Mouse (Mus musculus) CH12.LX (cell line): ENCODE measurements around the gene Col6a2. TPM values are rescaled to one million over a fixed set of nuclear protein-coding genes. Genes with fewer than 3 reads are reported as not detected.

Experiments used
- DNase-seq: peaks from one replicate; pipeline ENCODE4 v3.0.0-alpha.2; 2013; ENCODE audit errors: extremely low read depth
- H3K27ac ChIP-seq: 2 replicates; pipeline ENCODE4 v1.5.1; 2012; ENCODE audit warnings: low read depth, mild to moderate bottlenecking, control low read depth, moderate library complexity; ENCODE audit not compliant: insufficient read depth
- H3K27me3 ChIP-seq: replicated peaks from 2 replicates; pipeline ENCODE3; 2012; ENCODE audit warnings: inconsistent platforms
- H3K36me3 ChIP-seq, 2 experiments: replicated peaks in 1 of 2; 2 replicates each; pipeline versions ENCODE3 to v1.6.1; 2012; ENCODE audit warnings: inconsistent platforms in 1 of 2, low read length in 1 of 2, mild to moderate bottlenecking in 1 of 2, mixed read lengths in 1 of 2, moderate library complexity in 1 of 2; ENCODE audit not compliant: control insufficient read depth in 1 of 2, insufficient read depth in 1 of 2
- H3K4me1 ChIP-seq, 2 experiments: 2 replicates each; pipeline ENCODE4 v1.6.1; 2012; ENCODE audit warnings: inconsistent platforms in 1 of 2, moderate library complexity in 1 of 2; ENCODE audit not compliant: insufficient read depth in 2 of 2, control insufficient read depth in 1 of 2
- H3K4me2 ChIP-seq: 2 replicates; pipeline ENCODE4 v1.6.1; 2012; ENCODE audit warnings: low read depth, mild to moderate bottlenecking, control low read depth; ENCODE audit not compliant: poor library complexity, insufficient read depth, severe bottlenecking
- H3K4me3 ChIP-seq, 3 experiments: fragments of 150-350 bp in 1 of 3; sonication (generic) in 1 of 3; replicated peaks in 1 of 3; 2 replicates each; pipeline versions ENCODE3 to v1.5.1; 2011 to 2012; ENCODE audit warnings: low read depth in 2 of 3, low read length in 2 of 3, mild to moderate bottlenecking in 2 of 3, moderate library complexity in 2 of 3, control low read depth in 1 of 3, improper control_type of control experiment in 1 of 3, inconsistent platforms in 1 of 3, mixed read lengths in 1 of 3; ENCODE audit not compliant: poor library complexity in 1 of 3
- H3K79me2 ChIP-seq: replicated peaks from 2 replicates; pipeline ENCODE4 v1.6.1; 2012; ENCODE audit warnings: mild to moderate bottlenecking, moderate library complexity; ENCODE audit not compliant: control insufficient read depth, poor library complexity, insufficient read depth, severe bottlenecking; ENCODE audit errors: extremely low read depth
- H3K9ac ChIP-seq: 2 replicates; pipeline ENCODE4 v1.6.1; 2012; ENCODE audit warnings: low read depth, mild to moderate bottlenecking, control low read depth, moderate library complexity; ENCODE audit not compliant: insufficient read depth
- H3K9me3 ChIP-seq: replicated peaks from 2 replicates; pipeline ENCODE3; 2012; ENCODE audit warnings: low read length, inconsistent platforms, mixed read lengths
- BHLHE40 ChIP-seq: IDR thresholded peaks from 2 replicates; pipeline ENCODE4 v1.6.1; 2011; ENCODE audit warnings: mild to moderate bottlenecking, low read depth, low read length, improper control_type of control experiment
- CHD2 ChIP-seq: IDR thresholded peaks from 2 replicates; pipeline ENCODE4 v1.6.1; 2011; ENCODE audit warnings: low read length, improper control_type of control experiment
- E2F4 ChIP-seq: IDR thresholded peaks from 2 replicates; pipeline ENCODE4 v1.6.1; 2011; ENCODE audit warnings: low read depth, low read length, improper control_type of control experiment; ENCODE audit not compliant: insufficient replicate concordance
- ELF1 ChIP-seq: IDR thresholded peaks from 2 replicates; pipeline ENCODE4 v1.6.1; 2014; ENCODE audit warnings: low read depth, mild to moderate bottlenecking, inconsistent platforms, low read length, improper control_type of control experiment
- HCFC1 ChIP-seq: IDR thresholded peaks from 2 replicates; pipeline ENCODE4 v1.6.1; 2012; ENCODE audit warnings: low read depth, mild to moderate bottlenecking, inconsistent platforms, low read length, improper control_type of control experiment
- IRF4 ChIP-seq: IDR thresholded peaks from 2 replicates; pipeline ENCODE4 v1.6.1; 2014; ENCODE audit warnings: low read depth, mild to moderate bottlenecking, inconsistent platforms, low read length, improper control_type of control experiment
- JUN ChIP-seq: IDR thresholded peaks from 2 replicates; pipeline ENCODE4 v1.6.1; 2011; ENCODE audit warnings: low read depth, mild to moderate bottlenecking, low read length, improper control_type of control experiment, moderate library complexity; ENCODE audit not compliant: insufficient read depth
- JUND ChIP-seq: conservative IDR thresholded peaks from 2 replicates; pipeline ENCODE4 v1.6.1; 2011; ENCODE audit warnings: low read depth, low read length, improper control_type of control experiment
- KAT2A ChIP-seq: IDR thresholded peaks from 2 replicates; pipeline ENCODE4 v1.6.1; 2012; ENCODE audit warnings: low read length, improper control_type of control experiment, inconsistent platforms; ENCODE audit not compliant: insufficient replicate concordance
- MAZ ChIP-seq: IDR thresholded peaks from 2 replicates; pipeline ENCODE4 v1.6.1; 2012; ENCODE audit warnings: low read depth, mild to moderate bottlenecking, inconsistent platforms, low read length, improper control_type of control experiment, moderate library complexity
- MEF2A ChIP-seq: IDR thresholded peaks from 2 replicates; pipeline ENCODE4 v1.6.1; 2014; ENCODE audit warnings: low read depth, mild to moderate bottlenecking, inconsistent platforms, low read length, improper control_type of control experiment, borderline replicate concordance
- MYC ChIP-seq: IDR thresholded peaks from 2 replicates; pipeline ENCODE4 v1.6.1; 2011; ENCODE audit warnings: low read depth, mild to moderate bottlenecking, improper control_type of control experiment, low read length
- PAX5 ChIP-seq: IDR thresholded peaks from 2 replicates; pipeline ENCODE4 v1.6.1; 2012; ENCODE audit warnings: low read length, inconsistent platforms, mixed read lengths
- POLR2A ChIP-seq: IDR thresholded peaks from 2 replicates; pipeline ENCODE4 v1.6.1; 2011; ENCODE audit warnings: low read depth, mild to moderate bottlenecking, improper control_type of control experiment, low read length
- POLR2AphosphoS2 ChIP-seq: IDR thresholded peaks from 2 replicates; pipeline ENCODE4 v1.6.1; 2011; ENCODE audit warnings: low read depth, low read length, improper control_type of control experiment
- RCOR1 ChIP-seq: conservative IDR thresholded peaks from 2 replicates; pipeline ENCODE4 v1.6.1; 2012; ENCODE audit warnings: low read depth, mild to moderate bottlenecking, inconsistent platforms, low read length, improper control_type of control experiment
- SIN3A ChIP-seq: IDR thresholded peaks from 2 replicates; pipeline ENCODE4 v1.6.1; 2012; ENCODE audit warnings: low read length, improper control_type of control experiment, inconsistent platforms
- TBP ChIP-seq: conservative IDR thresholded peaks from 2 replicates; pipeline ENCODE4 v1.6.1; 2011; ENCODE audit warnings: low read depth, low read length, improper control_type of control experiment
- USF2 ChIP-seq: conservative IDR thresholded peaks from 2 replicates; pipeline ENCODE4 v1.6.1; 2011; ENCODE audit warnings: low read depth, low read length, improper control_type of control experiment
- ZC3H11A ChIP-seq: IDR thresholded peaks from 2 replicates; pipeline ENCODE4 v1.6.1; 2012; ENCODE audit warnings: low read depth, mild to moderate bottlenecking, inconsistent platforms, low read length, improper control_type of control experiment
- ZKSCAN1 ChIP-seq: IDR thresholded peaks from 2 replicates; pipeline ENCODE4 v1.6.1; 2012; ENCODE audit warnings: low read depth, inconsistent platforms, low read length, improper control_type of control experiment, borderline replicate concordance
- dilution Hi-C: fragments of 300-500 bp; cut with MboI; formaldehyde crosslinking; loops from 2 replicates; pipeline ENCODE4 v1.14.3; 2020; ENCODE audit warnings: low sequenced_read_pairs; ENCODE audit not compliant: extremely low pct_unique_long_range_greater_than_20kb, extremely low pct_ligation_motif_present
- in situ Hi-C: fragments of 300-500 bp; cut with MboI; formaldehyde crosslinking; loops from 3 replicates; pipeline ENCODE4 v1.14.3; 2019; ENCODE audit warnings: low sequenced_read_pairs, low pct_ligation_motif_present, low pct_unique_long_range_greater_than_20kb, mixed read lengths
- polyA plus RNA-seq: library from polyadenylated mRNA; unstranded; fragments of >175 nt; gene quantifications from 2 replicates; pipeline ENCODE4 v1.2.1, GENCODE M21; 2012; ENCODE audit warnings: low read depth; ENCODE audit not compliant: insufficient read length
- total RNA-seq, 2 experiments: library from RNA; depleted of rRNA; stranded (reverse); fragments of 300-350 nt in 1 of 2; fragments of >200 nt in 1 of 2; gene quantifications; 2 replicates each; pipeline ENCODE4 v1.2.3; 2012 to 2014

Gene Col6a2
- total and polyA plus RNA-seq, 3 experiments, result not detected

GRCm38 (mm10) chr10:76653345-76654336 is 30.2 kb upstream of the Col6a2 start:
- H3K4me1 ChIP-seq, result no peaks in the 10 kb centered on the region
- TF ChIP-seq RCOR1 (no peak), CHD2 (no peak), BHLHE40 (no peak), ZC3H11A (no peak), MAZ (no peak), PAX5 (no peak), KAT2A (no peak), USF2 (no peak), MEF2A (no peak), ZKSCAN1 (no peak), HCFC1 (no peak), IRF4 (no peak)
- H3K9ac ChIP-seq, result no peak overlapping the region
- H3K4me3 ChIP-seq, result no peak overlapping the region
- no peak for DNase-seq
- in situ Hi-C loops (no loop called here), dilution Hi-C loops (no loop called here)
- H3K79me2 ChIP-seq, result no peaks in the 10 kb centered on the region
- H3K36me3 ChIP-seq, result no peaks in the 10 kb centered on the region
- no peak overlapping the region for H3K27ac ChIP-seq
- H3K27me3 ChIP-seq, result peaks cover 78% of the 10 kb centered on the region
- peaks cover 3% of the 10 kb centered on the region for H3K9me3 ChIP-seq
- no peak overlapping the region for H3K4me2 ChIP-seq

GRCm38 (mm10) chr10:76650662-76651342 is 27.4 kb upstream of the Col6a2 start:
- H3K9ac ChIP-seq, result no peak overlapping the region
- H3K79me2 ChIP-seq, result no peaks in the 10 kb centered on the region
- H3K9me3 ChIP-seq, result no peaks in the 10 kb centered on the region
- H3K4me3 ChIP-seq, result no peak overlapping the region
- no peak overlapping the region for H3K27ac ChIP-seq
- H3K4me2 ChIP-seq, result no peak overlapping the region
- in situ Hi-C loops (no loop called here), dilution Hi-C loops (no loop called here)
- no peaks in the 10 kb centered on the region for H3K36me3 ChIP-seq
- no peak for DNase-seq
- H3K27me3 ChIP-seq, result peaks cover 83% of the 10 kb centered on the region
- TF ChIP-seq POLR2AphosphoS2, result no peak
- TF ChIP-seq E2F4, result no peak
- no peak for TF ChIP-seq PAX5
- no peak for TF ChIP-seq MYC
- TF ChIP-seq HCFC1, result no peak
- TF ChIP-seq TBP, result no peak
- TF ChIP-seq BHLHE40, result no peak
- TF ChIP-seq JUN, result no peak
- no peak for TF ChIP-seq POLR2A
- no peak for TF ChIP-seq MEF2A
- TF ChIP-seq SIN3A, result no peak
- TF ChIP-seq JUND, result no peak
- TF ChIP-seq ELF1, result no peak
- no peak for TF ChIP-seq IRF4
- no peaks in the 10 kb centered on the region for H3K4me1 ChIP-seq
